Mouse (Mus musculus): ENCODE data around the gene Itga9. TPM values are rescaled to one million over a fixed set of nuclear protein-coding genes. Genes with fewer than 3 reads are reported as not detected.

Itga9 gene
- polyA plus RNA-seq, 1 experiment from 2014 or later = 0.74 TPM

- Histone ChIP-seq H3K36me3 (ENCODE audit: control insufficient read depth, insufficient read depth, low read length) (peaks cover 16% of the 10 kb centered on the region), H3K27ac (ENCODE audit: low read depth, low read length) (no peak overlapping the region), H3K4me3 (ENCODE audit: low read length) (no peak overlapping the region), H3K4me2 (ENCODE audit: low read length) (no peak overlapping the region), H3K9me3 (ENCODE audit: control insufficient read depth, low read length) (no peaks in the 10 kb centered on the region), H3K27me3 (replicated peaks; ENCODE audit: control insufficient read depth, insufficient read depth, low read length) (no peaks in the 10 kb centered on the region), H3K9ac (ENCODE audit: low read depth, low read length) (no peak overlapping the region), H3K4me1 (ENCODE audit: control insufficient read depth, insufficient read depth, low read depth, low read length) (no peaks in the 10 kb centered on the region)
- no peak for ATAC-seq
- whole genome bisulfite sequencing = 79% methylated on average over 6 of the region's 6 CpGs
Observed at GRCm38 (mm10) chr9:118580371-118580770, 26.1 kb upstream of the Itga9 start.

GRCm38 (mm10) chr9:118582757-118583156 lies 23.7 kb upstream of the Itga9 start:
- no peaks in the 10 kb centered on the region for H3K9me3 ChIP-seq (ENCODE audit: control insufficient read depth, low read length)
- H3K4me3 ChIP-seq (ENCODE audit: low read length) = no peak overlapping the region
- 84% methylated on average over 6 of the region's 6 CpGs for WGBS
- ATAC-seq = no peak
- H3K27ac ChIP-seq (ENCODE audit: low read depth, low read length) = no peak overlapping the region
- no peaks in the 10 kb centered on the region for H3K27me3 ChIP-seq (replicated peaks; ENCODE audit: control insufficient read depth, insufficient read depth, low read length)
- H3K9ac ChIP-seq (ENCODE audit: low read depth, low read length) = no peak overlapping the region
- no peak overlapping the region for H3K4me2 ChIP-seq (ENCODE audit: low read length)
- H3K36me3 ChIP-seq (ENCODE audit: control insufficient read depth, insufficient read depth, low read length) = peaks cover 9% of the 10 kb centered on the region
- no peaks in the 10 kb centered on the region for H3K4me1 ChIP-seq (ENCODE audit: control insufficient read depth, insufficient read depth, low read depth, low read length)

- Histone ChIP-seq H3K27ac (ENCODE audit: low read depth, low read length) (no peak overlapping the region), H3K4me2 (ENCODE audit: low read length) (no peak overlapping the region), H3K9ac (ENCODE audit: low read depth, low read length) (no peak overlapping the region), H3K9me3 (ENCODE audit: control insufficient read depth, low read length) (no peaks in the 10 kb centered on the region), H3K4me1 (ENCODE audit: control insufficient read depth, insufficient read depth, low read depth, low read length) (no peaks in the 10 kb centered on the region), H3K4me3 (ENCODE audit: low read length) (no peak overlapping the region), H3K27me3 (replicated peaks; ENCODE audit: control insufficient read depth, insufficient read depth, low read length) (no peaks in the 10 kb centered on the region), H3K36me3 (ENCODE audit: control insufficient read depth, insufficient read depth, low read length) (peaks cover 9% of the 10 kb centered on the region)
- ATAC-seq = no peak
- WGBS = 100% methylated on average over 1 of the region's 1 CpGs
Observed at GRCm38 (mm10) chr9:118584838-118585237, 21.7 kb upstream of the Itga9 start.

DNA sequence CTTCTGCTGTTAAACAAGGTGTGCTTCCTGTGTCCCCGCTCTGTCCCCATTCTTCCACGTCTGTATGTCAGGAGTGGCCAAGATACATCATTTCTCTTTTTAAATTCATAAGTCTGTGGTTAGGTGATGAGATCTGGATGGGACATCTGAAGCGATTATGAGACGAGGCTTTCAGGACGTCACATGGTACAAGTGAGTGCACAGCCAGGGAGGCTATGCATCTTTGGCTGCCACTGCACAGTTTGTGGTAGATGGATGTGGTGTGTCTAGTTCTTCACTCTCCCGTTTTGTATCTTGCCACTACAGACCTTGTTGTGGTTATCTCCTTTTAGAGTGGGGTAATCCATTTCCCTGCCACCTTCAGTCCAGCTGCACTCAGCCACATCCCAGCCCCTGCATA lies 20.5 kb upstream of the Itga9 start:
- Histone ChIP-seq H3K27me3 (replicated peaks; ENCODE audit: control insufficient read depth, insufficient read depth, low read length) (no peaks in the 10 kb centered on the region), H3K4me3 (ENCODE audit: low read length) (no peak overlapping the region), H3K36me3 (ENCODE audit: control insufficient read depth, insufficient read depth, low read length) (peaks cover 9% of the 10 kb centered on the region), H3K9ac (ENCODE audit: low read depth, low read length) (no peak overlapping the region), H3K27ac (ENCODE audit: low read depth, low read length) (no peak overlapping the region), H3K4me2 (ENCODE audit: low read length) (no peak overlapping the region), H3K4me1 (ENCODE audit: control insufficient read depth, insufficient read depth, low read depth, low read length) (peaks cover 6% of the 10 kb centered on the region), H3K9me3 (ENCODE audit: control insufficient read depth, low read length) (no peaks in the 10 kb centered on the region)
- no peak for ATAC-seq
- 80% methylated on average over 6 of the region's 6 CpGs for WGBS

- Histone ChIP-seq H3K9me3 (ENCODE audit: control insufficient read depth, low read length) (no peaks in the 10 kb centered on the region), H3K9ac (ENCODE audit: low read depth, low read length) (no peak overlapping the region), H3K4me1 (ENCODE audit: control insufficient read depth, insufficient read depth, low read depth, low read length) (peaks cover 6% of the 10 kb centered on the region), H3K4me3 (ENCODE audit: low read length) (no peak overlapping the region), H3K36me3 (ENCODE audit: control insufficient read depth, insufficient read depth, low read length) (peaks cover 9% of the 10 kb centered on the region), H3K4me2 (ENCODE audit: low read length) (no peak overlapping the region), H3K27me3 (replicated peaks; ENCODE audit: control insufficient read depth, insufficient read depth, low read length) (no peaks in the 10 kb centered on the region), H3K27ac (ENCODE audit: low read depth, low read length) (no peak overlapping the region)
- WGBS = 68% methylated on average over 4 of the region's 4 CpGs
- ATAC-seq = no peak
Observed at GRCm38 (mm10) chr9:118587115-118587514, 19.4 kb upstream of the Itga9 start.

DNA sequence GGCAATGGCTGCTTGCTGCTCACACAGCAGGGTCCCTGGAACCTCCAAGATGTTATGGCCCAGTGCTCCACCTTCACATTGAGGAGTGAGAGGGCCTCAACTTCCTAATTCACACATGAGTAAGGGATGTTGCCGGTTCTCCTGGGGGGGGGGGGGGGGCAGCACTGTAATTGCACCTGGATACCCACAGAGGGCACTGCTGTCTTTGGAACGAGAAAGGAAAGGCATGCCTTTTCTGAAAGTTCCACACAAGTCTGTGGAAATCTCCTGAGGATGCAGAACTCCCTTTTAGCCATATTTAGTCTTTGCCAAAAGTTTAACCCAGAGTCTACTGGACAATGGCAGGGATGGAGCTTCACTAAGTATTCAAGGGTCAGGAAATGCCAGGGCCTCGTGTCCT lies 17.2 kb upstream of the Itga9 start:
- Histone ChIP-seq H3K27me3 (replicated peaks; ENCODE audit: control insufficient read depth, insufficient read depth, low read length) (no peaks in the 10 kb centered on the region), H3K4me2 (ENCODE audit: low read length) (no peak overlapping the region), H3K9me3 (ENCODE audit: control insufficient read depth, low read length) (no peaks in the 10 kb centered on the region), H3K9ac (ENCODE audit: low read depth, low read length) (no peak overlapping the region), H3K4me1 (ENCODE audit: control insufficient read depth, insufficient read depth, low read depth, low read length) (peaks cover 6% of the 10 kb centered on the region), H3K4me3 (ENCODE audit: low read length) (no peak overlapping the region), H3K36me3 (ENCODE audit: control insufficient read depth, insufficient read depth, low read length) (no peaks in the 10 kb centered on the region), H3K27ac (ENCODE audit: low read depth, low read length) (no peak overlapping the region)
- WGBS = 40% methylated on average over 3 of the region's 3 CpGs
- no peak; the same call in 1 of the 2 replicates for ATAC-seq

DNA sequence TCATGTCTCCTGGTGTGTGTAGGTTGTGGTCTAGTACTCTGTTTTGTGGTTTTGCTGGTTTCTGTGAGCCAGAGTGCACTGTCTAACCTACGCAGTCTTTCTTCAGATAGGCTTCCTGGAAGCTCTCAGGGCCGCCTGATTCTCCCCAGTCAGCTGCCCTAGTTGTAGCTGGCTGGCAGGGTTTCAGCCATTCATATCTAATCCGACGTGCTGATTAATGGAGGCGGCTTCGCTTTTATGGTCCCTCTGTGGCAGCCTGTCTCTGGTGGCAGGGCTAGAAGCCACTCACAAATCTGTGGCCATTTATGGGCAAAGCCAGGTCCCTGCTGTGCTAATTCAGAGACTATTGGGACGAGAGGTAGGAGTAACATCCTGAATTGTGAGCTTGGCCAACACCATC lies 16.3 kb upstream of the Itga9 start:
- ATAC-seq = peak; percentile 62
- 32% methylated on average over 7 of the region's 7 CpGs for WGBS
- H3K4me3 ChIP-seq (ENCODE audit: low read length) = no peak overlapping the region
- no peaks in the 10 kb centered on the region for H3K27me3 ChIP-seq (replicated peaks; ENCODE audit: control insufficient read depth, insufficient read depth, low read length)
- peaks cover 6% of the 10 kb centered on the region for H3K4me1 ChIP-seq (ENCODE audit: control insufficient read depth, insufficient read depth, low read depth, low read length)
- H3K36me3 ChIP-seq (ENCODE audit: control insufficient read depth, insufficient read depth, low read length) = no peaks in the 10 kb centered on the region
- no peak overlapping the region for H3K27ac ChIP-seq (ENCODE audit: low read depth, low read length)
- no peak overlapping the region for H3K4me2 ChIP-seq (ENCODE audit: low read length)
- H3K9me3 ChIP-seq (ENCODE audit: control insufficient read depth, low read length) = no peaks in the 10 kb centered on the region
- H3K9ac ChIP-seq (ENCODE audit: low read depth, low read length) = no peak overlapping the region

DNA sequence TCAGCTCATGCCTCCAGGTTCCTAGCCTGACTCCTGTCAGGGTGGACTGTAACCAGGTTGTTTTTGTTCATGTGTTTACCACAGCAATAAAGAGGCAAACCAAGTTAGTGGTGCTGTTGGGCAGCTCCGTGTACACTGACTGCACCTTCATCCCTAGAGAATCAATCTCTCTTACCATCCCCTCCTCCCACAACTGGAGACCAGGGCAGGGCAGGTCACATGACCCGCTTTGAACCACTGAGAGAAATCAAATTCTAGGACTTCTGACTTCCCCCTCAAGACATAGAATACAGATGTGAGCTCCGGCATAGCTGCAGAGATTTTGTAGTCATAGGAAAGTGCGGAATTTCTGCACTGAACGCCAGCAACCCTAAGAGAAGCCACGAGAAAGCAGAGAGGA lies 14.9 kb upstream of the Itga9 start:
- no peak for ATAC-seq
- H3K4me3 ChIP-seq (ENCODE audit: low read length) = no peak overlapping the region
- H3K9ac ChIP-seq (ENCODE audit: low read depth, low read length) = no peak overlapping the region
- H3K27ac ChIP-seq (ENCODE audit: low read depth, low read length) = no peak overlapping the region
- H3K27me3 ChIP-seq (replicated peaks; ENCODE audit: control insufficient read depth, insufficient read depth, low read length) = no peaks in the 10 kb centered on the region
- H3K9me3 ChIP-seq (ENCODE audit: control insufficient read depth, low read length) = no peaks in the 10 kb centered on the region
- H3K4me1 ChIP-seq (ENCODE audit: control insufficient read depth, insufficient read depth, low read depth, low read length) = peaks cover 6% of the 10 kb centered on the region
- H3K36me3 ChIP-seq (ENCODE audit: control insufficient read depth, insufficient read depth, low read length) = no peaks in the 10 kb centered on the region
- WGBS = 84% methylated on average over 6 of the region's 6 CpGs
- H3K4me2 ChIP-seq (ENCODE audit: low read length) = no peak overlapping the region

DNA sequence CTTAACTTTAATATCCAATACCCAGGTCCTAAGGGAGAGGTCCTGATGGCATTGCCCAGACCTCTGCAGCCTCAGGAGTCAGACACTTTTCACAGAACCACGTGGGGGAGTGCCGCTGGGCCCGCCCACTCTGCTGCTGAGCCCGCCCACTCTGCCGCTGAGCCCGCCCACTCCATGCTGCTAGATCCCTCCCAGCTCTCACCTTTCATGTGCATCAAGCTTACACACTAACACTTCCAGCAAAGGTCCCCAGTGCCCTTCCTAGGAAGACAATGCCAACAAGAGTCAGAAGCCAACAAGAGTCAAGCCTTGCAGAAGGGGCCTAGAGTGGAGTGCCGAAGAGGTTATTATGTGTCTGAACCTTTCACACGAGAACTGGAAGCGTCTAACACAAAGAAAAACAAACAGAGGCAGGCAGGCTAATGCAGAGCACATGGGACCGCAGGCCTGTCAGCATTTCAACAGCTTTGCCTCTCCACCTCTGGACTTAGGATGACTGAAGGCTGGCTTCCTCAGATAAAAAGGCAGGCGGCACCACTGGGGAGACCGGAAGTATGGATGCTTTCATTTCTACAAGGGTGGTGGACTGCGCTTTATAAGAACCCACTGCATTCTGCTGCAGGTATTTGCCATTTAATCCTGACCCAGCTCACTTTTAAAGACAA lies 13.8 kb upstream of the Itga9 start:
- H3K9me3 ChIP-seq (ENCODE audit: control insufficient read depth, low read length) = no peaks in the 10 kb centered on the region
- no peak overlapping the region for H3K4me2 ChIP-seq (ENCODE audit: low read length)
- no peaks in the 10 kb centered on the region for H3K27me3 ChIP-seq (replicated peaks; ENCODE audit: control insufficient read depth, insufficient read depth, low read length)
- peaks cover 6% of the 10 kb centered on the region for H3K4me1 ChIP-seq (ENCODE audit: control insufficient read depth, insufficient read depth, low read depth, low read length)
- no peak overlapping the region for H3K9ac ChIP-seq (ENCODE audit: low read depth, low read length)
- H3K36me3 ChIP-seq (ENCODE audit: control insufficient read depth, insufficient read depth, low read length) = no peaks in the 10 kb centered on the region
- WGBS = 52% methylated on average over 13 of the region's 13 CpGs
- H3K4me3 ChIP-seq (ENCODE audit: low read length) = no peak overlapping the region
- no peak overlapping the region for H3K27ac ChIP-seq (ENCODE audit: low read depth, low read length)
- ATAC-seq = no peak

- no peaks in the 10 kb centered on the region for H3K9me3 ChIP-seq (ENCODE audit: control insufficient read depth, low read length)
- ATAC-seq = no peak
- WGBS = 87% methylated on average over 8 of the region's 8 CpGs
- no peak overlapping the region for H3K4me2 ChIP-seq (ENCODE audit: low read length)
- H3K4me3 ChIP-seq (ENCODE audit: low read length) = no peak overlapping the region
- peaks cover 6% of the 10 kb centered on the region for H3K4me1 ChIP-seq (ENCODE audit: control insufficient read depth, insufficient read depth, low read depth, low read length)
- no peaks in the 10 kb centered on the region for H3K27me3 ChIP-seq (replicated peaks; ENCODE audit: control insufficient read depth, insufficient read depth, low read length)
- no peak overlapping the region for H3K27ac ChIP-seq (ENCODE audit: low read depth, low read length)
- H3K9ac ChIP-seq (ENCODE audit: low read depth, low read length) = no peak overlapping the region
- no peaks in the 10 kb centered on the region for H3K36me3 ChIP-seq (ENCODE audit: control insufficient read depth, insufficient read depth, low read length)
Observed at GRCm38 (mm10) chr9:118593443-118593842, 13.0 kb upstream of the Itga9 start.
